Mouse (Mus musculus) mouse embryonic stem cell (cell line): ENCODE data around the gene Gtf2h4.

Source experiments
- in situ Hi-C, 2 experiments: fragments of 300-500 bp; cut with MboI; formaldehyde crosslinking; loops; 1 replicate in 1 of 2; 3 replicates in 1 of 2; pipeline ENCODE4 v1.14.3; 2019 to 2020; ENCODE audit warnings: low sequenced_read_pairs in 2 of 2, low pct_unique_long_range_greater_than_20kb in 1 of 2, mixed read lengths in 1 of 2; ENCODE audit not compliant: unreplicated experiment in 1 of 2

Gtf2h4 gene

DNA sequence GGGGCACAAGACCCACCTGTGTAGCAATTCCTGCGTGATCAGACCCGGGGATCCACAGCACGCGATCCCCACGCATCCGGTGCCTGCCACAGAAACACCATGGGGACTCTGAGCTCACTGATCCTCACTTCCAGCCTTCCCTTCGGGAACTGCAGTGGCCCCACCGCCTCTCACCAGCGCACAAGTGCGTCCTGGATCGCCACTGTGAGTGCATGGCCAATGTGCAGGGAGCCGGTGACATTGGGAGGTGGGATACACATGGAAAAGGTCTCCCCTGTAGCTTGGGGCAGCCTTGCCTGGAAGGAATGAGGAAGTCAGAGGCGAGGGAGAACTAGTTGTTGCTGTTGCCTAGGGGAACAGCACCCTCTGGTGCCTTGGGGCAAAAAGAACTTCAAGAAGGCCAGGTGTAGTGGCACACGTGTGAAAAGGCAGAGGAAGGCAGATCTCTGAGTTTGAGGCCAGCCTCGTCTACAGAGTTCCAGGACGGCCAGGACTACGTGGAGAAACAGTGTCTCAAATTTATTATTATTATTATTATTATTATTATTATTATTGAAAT lies 7.5 kb downstream of the Gtf2h4 start:
- in situ Hi-C loops: no loop called here

GRCm38 (mm10) chr17:35653086-35653485 lies 20.5 kb downstream of the Gtf2h4 start:
- in situ Hi-C loops: no loop called here

- in situ Hi-C loops: no loop called here
Observed at GRCm38 (mm10) chr17:35649429-35649828, 24.1 kb downstream of the Gtf2h4 start.

DNA sequence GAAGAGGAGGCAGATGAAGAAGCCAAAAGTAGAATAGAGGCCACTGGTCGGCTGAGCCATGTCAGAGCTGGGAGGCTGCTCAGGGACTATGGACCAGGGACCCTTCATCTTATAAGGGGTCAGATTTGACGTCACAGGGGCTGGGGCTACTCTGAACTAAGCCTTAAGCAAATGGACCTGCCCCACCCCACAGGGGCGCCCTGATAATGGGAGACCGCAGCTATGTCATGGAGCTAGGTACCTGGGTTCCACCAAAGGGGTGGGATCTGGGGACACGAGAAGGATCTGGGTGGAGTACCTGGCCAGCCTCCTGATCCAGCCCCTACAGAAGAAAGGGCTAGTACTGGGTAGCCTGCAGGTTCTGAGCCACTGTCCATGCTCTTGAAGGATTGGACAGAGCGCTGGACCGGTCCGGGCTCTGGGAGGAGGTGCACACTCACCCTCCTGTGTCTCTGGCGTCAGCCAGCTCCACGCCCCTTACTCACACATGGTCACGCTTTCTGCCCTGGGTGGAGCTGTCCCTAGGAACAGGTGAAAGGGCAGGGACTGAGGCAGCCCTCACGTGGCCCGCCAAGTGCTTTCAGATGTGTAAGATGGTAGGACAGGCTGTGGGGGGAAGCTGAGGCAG lies 29.8 kb downstream of the Gtf2h4 start, which contains the start of gene Mucl3:
Mucl3 (minus strand) TSS at position 87 of the 628 bp plus-strand sequence.
- in situ Hi-C loops: no loop called here

- in situ Hi-C loops: no loop called here
Observed at GRCm38 (mm10) chr17:35639352-35639751, 34.2 kb downstream of the Gtf2h4 start.

DNA sequence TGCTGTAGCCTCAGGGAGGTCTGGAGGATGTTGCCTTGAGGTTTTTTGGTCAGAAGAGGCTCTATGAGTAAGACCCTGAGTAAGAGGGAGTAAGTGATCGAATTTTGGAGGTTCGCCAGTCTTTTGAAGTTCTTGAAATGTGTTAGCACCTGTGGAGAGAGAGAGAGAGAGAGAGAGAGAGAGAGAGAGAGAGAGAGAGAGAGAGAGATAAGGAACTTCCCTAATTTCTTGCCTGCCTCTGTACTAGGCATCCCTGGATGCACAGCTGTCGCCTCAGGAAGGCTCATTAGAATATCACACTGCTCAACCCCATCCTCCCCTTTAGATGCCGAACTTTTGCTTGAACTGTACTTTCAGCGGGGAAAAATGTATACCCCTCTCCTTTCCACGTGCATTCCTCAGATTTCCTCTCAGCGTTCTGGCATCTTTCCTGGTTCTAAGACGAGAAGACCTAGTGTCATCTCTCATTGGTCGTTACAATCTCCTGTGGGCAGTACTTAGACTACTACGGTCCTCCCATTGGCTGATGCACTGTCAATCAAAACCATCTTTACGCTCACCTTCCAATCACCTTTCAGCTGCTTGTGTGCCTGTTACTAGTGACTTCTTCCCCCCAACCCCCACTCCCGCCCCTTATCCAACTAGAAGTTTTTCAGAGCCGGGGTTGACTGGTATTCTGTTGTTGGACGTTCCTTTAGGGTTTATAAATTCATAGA lies 34.9 kb downstream of the Gtf2h4 start:
- in situ Hi-C loops: no loop called here

GRCm38 (mm10) chr17:35636363-35636762 lies 37.2 kb downstream of the Gtf2h4 start:
- in situ Hi-C loops: no loop called here

GRCm38 (mm10) chr17:35635699-35636111 lies 37.8 kb downstream of the Gtf2h4 start:
- in situ Hi-C loops: no loop called here

DNA sequence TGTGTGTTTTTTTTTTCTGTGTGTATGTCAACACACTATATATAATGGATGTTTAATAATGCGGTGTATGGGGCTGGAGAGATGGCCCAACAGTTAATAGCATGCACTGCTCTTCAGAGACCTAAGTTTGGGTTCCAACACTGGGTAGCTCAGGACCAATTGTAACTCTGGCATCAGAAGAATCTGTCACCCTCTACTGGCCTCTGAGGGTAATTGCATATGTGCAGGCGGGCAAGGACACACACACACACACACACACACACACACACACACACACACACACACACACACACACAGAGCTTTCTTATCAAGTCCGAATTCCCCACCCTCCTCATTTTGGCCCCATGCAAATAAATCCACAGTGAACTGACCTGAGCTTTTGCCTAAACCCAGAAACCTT lies 38.3 kb downstream of the Gtf2h4 start:
- in situ Hi-C loops: no loop called here

DNA sequence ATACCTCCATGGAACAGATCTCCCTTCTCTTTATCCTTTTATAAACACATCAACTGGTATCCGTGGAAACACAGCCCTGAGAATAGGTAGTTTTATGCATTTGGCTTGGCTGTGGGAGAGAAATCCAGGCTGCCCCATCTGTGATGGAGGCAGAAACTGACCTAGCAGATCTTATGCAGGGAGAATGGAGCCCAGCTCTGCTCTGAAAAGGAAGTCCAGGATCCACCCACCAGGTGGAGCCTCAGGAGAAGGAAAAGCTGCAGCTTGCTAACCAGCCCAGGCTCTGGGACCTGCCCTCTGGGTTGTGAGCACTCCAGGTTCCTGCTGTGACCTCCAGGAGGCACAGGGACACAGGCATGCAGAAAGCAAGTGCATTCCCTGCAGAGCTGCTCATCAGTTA lies 39.5 kb downstream of the Gtf2h4 start:
- in situ Hi-C loops: no loop called here

DNA sequence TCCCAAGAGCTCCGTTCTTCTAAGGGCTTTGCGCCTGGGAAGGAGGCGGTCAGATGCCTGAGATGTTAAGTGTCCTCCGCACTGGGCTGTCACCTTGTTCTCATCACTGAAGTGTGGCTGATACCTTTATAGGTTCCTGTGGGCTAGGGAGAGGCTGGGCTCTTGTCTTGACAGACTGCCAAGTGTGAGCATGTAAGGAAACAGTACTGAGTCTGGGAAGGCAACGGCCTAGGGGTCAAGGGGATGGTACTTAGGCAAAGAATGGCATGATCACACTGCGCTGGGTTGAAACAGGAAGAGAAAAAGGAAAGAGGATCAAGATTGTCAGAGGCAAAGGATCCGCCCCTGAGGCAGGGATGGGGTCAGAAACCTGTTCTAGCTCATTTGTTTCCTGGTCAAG lies 47.0 kb downstream of the Gtf2h4 start, which contains the start of gene Gm9573:
Gm9573 (minus strand) TSS at position 101 of the 400 bp plus-strand sequence.
- in situ Hi-C loops: no loop called here
